Mouse (Mus musculus): Measurements from ENCODE around the gene Ppp1r11. TPM values are rescaled to one million over a fixed set of nuclear protein-coding genes. Genes with fewer than 3 reads are reported as not detected.

Gene Ppp1r11
- polyA plus RNA-seq, 2 experiments, result 116 to 125 TPM

GRCm38 (mm10) chr17:36972791-36973190, 21.2 kb upstream of the Ppp1r11 start:
- H3K4me3 ChIP-seq (replicated peaks; ENCODE audit: low read length), result no peak overlapping the region
- no peaks in the 10 kb centered on the region for H3K9me3 ChIP-seq (ENCODE audit: control insufficient read depth, low read length)
- no peak overlapping the region for H3K27ac ChIP-seq (replicated peaks; ENCODE audit: low read depth, low read length)
- TF ChIP-seq POLR2A (IDR thresholded peaks at IDR 0.05; ENCODE audit: borderline replicate concordance, extremely low read depth, insufficient read depth, insufficient read length), result no peak
- ATAC-seq (ENCODE audit: low FRiP score, low read depth), result no peak
- no peak overlapping the region for H3K9ac ChIP-seq (ENCODE audit: low read depth, low read length, severe bottlenecking)
- no peaks in the 10 kb centered on the region for H3K27me3 ChIP-seq (ENCODE audit: control insufficient read depth, insufficient read depth, low read length)
- no peaks in the 10 kb centered on the region for H3K36me3 ChIP-seq (ENCODE audit: control insufficient read depth, insufficient read depth, low read length)
- 80% methylated on average over 3 of the region's 3 CpGs for WGBS
- DNase-seq (ENCODE audit: low spot score), result no peak
- no peaks in the 10 kb centered on the region for H3K4me1 ChIP-seq (ENCODE audit: control insufficient read depth, insufficient read depth, low read length)
- no peak overlapping the region for H3K4me2 ChIP-seq (replicated peaks; ENCODE audit: low read depth, low read length, severe bottlenecking)

DNA sequence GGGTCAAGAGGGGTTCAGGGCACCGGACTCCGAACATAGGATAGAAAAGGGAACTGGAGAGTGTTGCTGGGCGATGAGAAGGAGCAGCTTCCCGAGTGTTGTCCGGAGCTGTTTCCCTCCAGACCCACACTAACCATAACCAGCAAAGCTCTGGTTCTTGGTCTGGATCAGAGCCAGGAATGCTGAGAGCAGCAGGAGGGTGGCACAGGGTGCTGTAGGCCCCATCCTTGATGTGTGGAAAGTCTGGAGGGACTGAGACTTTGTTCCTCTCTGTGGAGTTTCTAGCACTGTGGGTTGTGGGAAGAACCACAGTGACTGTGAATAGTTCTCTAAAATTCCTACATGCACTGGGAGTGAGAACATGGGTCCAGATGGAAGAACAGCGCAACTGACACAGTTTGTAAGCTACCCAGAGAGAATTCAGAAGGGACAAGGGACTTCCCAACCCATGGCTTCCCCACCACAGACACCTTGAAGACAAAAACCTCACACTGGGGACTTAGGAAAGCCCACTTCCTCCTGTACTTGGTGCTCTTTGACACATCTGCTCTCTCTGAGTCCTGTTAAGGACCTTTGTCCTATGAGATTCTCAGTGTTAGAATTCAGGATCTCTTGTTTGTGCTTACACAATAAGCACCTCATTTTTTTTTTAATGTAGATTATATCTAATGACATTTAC, 19.8 kb upstream of the Ppp1r11 start:
- Histone ChIP-seq H3K9me3 (ENCODE audit: control insufficient read depth, low read length) (no peaks in the 10 kb centered on the region), H3K27ac (replicated peaks; ENCODE audit: low read depth, low read length) (no peak overlapping the region), H3K4me1 (ENCODE audit: control insufficient read depth, insufficient read depth, low read length) (no peaks in the 10 kb centered on the region), H3K4me3 (replicated peaks; ENCODE audit: low read length) (no peak overlapping the region), H3K27me3 (ENCODE audit: control insufficient read depth, insufficient read depth, low read length) (no peaks in the 10 kb centered on the region), H3K36me3 (ENCODE audit: control insufficient read depth, insufficient read depth, low read length) (no peaks in the 10 kb centered on the region), H3K4me2 (replicated peaks; ENCODE audit: low read depth, low read length, severe bottlenecking) (no peak overlapping the region), H3K9ac (ENCODE audit: low read depth, low read length, severe bottlenecking) (no peak overlapping the region)
- DNase-seq (ENCODE audit: low spot score) (no peak), ATAC-seq (ENCODE audit: low FRiP score, low read depth) (no peak)
- no peak for TF ChIP-seq POLR2A (IDR thresholded peaks at IDR 0.05; ENCODE audit: borderline replicate concordance, extremely low read depth, insufficient read depth, insufficient read length)
- WGBS, result 78% methylated on average over 6 of the region's 6 CpGs

- 80% methylated on average over 14 of the region's 14 CpGs for WGBS
These were observed 18.9 kb upstream of the Ppp1r11 start for GRCm38 (mm10) chr17:36970316-36970890.

GRCm38 (mm10) chr17:36966875-36967274, 15.3 kb upstream of the Ppp1r11 start:
- Histone ChIP-seq H3K4me1 (ENCODE audit: control insufficient read depth, insufficient read depth, low read length) (no peaks in the 10 kb centered on the region), H3K9me3 (ENCODE audit: control insufficient read depth, low read length) (no peaks in the 10 kb centered on the region), H3K4me2 (replicated peaks; ENCODE audit: low read depth, low read length, severe bottlenecking) (no peak overlapping the region), H3K9ac (ENCODE audit: low read depth, low read length, severe bottlenecking) (no peak overlapping the region), H3K4me3 (replicated peaks; ENCODE audit: low read length) (no peak overlapping the region), H3K36me3 (ENCODE audit: control insufficient read depth, insufficient read depth, low read length) (no peaks in the 10 kb centered on the region), H3K27ac (replicated peaks; ENCODE audit: low read depth, low read length) (no peak overlapping the region), H3K27me3 (ENCODE audit: control insufficient read depth, insufficient read depth, low read length) (no peaks in the 10 kb centered on the region)
- ATAC-seq (ENCODE audit: low FRiP score, low read depth), result no peak
- no peak for DNase-seq (ENCODE audit: low spot score)
- whole genome bisulfite sequencing, result 81% methylated on average over 1 of the region's 1 CpGs
- no peak for TF ChIP-seq POLR2A (IDR thresholded peaks at IDR 0.05; ENCODE audit: borderline replicate concordance, extremely low read depth, insufficient read depth, insufficient read length)

More at GRCm38 (mm10) chr17:36970316-36970890, 18.9 kb upstream of the Ppp1r11 start:
- Histone ChIP-seq H3K9ac (ENCODE audit: low read depth, low read length, severe bottlenecking) (no peak overlapping the region), H3K4me1 (ENCODE audit: control insufficient read depth, insufficient read depth, low read length) (no peaks in the 10 kb centered on the region), H3K4me3 (replicated peaks; ENCODE audit: low read length) (no peak overlapping the region), H3K9me3 (ENCODE audit: control insufficient read depth, low read length) (no peaks in the 10 kb centered on the region), H3K27me3 (ENCODE audit: control insufficient read depth, insufficient read depth, low read length) (no peaks in the 10 kb centered on the region), H3K36me3 (ENCODE audit: control insufficient read depth, insufficient read depth, low read length) (no peaks in the 10 kb centered on the region), H3K4me2 (replicated peaks; ENCODE audit: low read depth, low read length, severe bottlenecking) (no peak overlapping the region), H3K27ac (replicated peaks; ENCODE audit: low read depth, low read length) (no peak overlapping the region)
- no peak for TF ChIP-seq POLR2A (IDR thresholded peaks at IDR 0.05; ENCODE audit: borderline replicate concordance, extremely low read depth, insufficient read depth, insufficient read length)
- no peak for ATAC-seq (ENCODE audit: low FRiP score, low read depth)
- DNase-seq (ENCODE audit: low spot score), result no peak

- H3K4me2 ChIP-seq (replicated peaks; ENCODE audit: low read depth, low read length, severe bottlenecking), result no peak overlapping the region
- no peak for TF ChIP-seq POLR2A (IDR thresholded peaks at IDR 0.05; ENCODE audit: borderline replicate concordance, extremely low read depth, insufficient read depth, insufficient read length)
- 83% methylated on average over 1 of the region's 1 CpGs for WGBS
- H3K27ac ChIP-seq (replicated peaks; ENCODE audit: low read depth, low read length), result no peak overlapping the region
- ATAC-seq (ENCODE audit: low FRiP score, low read depth), result no peak
- H3K27me3 ChIP-seq (ENCODE audit: control insufficient read depth, insufficient read depth, low read length), result no peaks in the 10 kb centered on the region
- DNase-seq (ENCODE audit: low spot score), result no peak
- no peak overlapping the region for H3K9ac ChIP-seq (ENCODE audit: low read depth, low read length, severe bottlenecking)
- no peaks in the 10 kb centered on the region for H3K9me3 ChIP-seq (ENCODE audit: control insufficient read depth, low read length)
- H3K4me1 ChIP-seq (ENCODE audit: control insufficient read depth, insufficient read depth, low read length), result peaks cover 7% of the 10 kb centered on the region
- no peak overlapping the region for H3K4me3 ChIP-seq (replicated peaks; ENCODE audit: low read length)
- peaks cover 8% of the 10 kb centered on the region; the same call in 1 of the 2 replicates for H3K36me3 ChIP-seq (ENCODE audit: control insufficient read depth, insufficient read depth, low read length)
These were observed 9.6 kb upstream of the Ppp1r11 start for GRCm38 (mm10) chr17:36961125-36961524.

All from limb, embryonic 14.5 days (tissue).